Mouse (Mus musculus) testis, adult 2 months (tissue): ENCODE data around the gene Megf11.

Experiments
- CTCF ChIP-seq: fragments of 200-500 bp; IDR thresholded peaks from 2 replicates; pipeline ENCODE4 v1.5.1; 2012; ENCODE audit warnings: low read depth, mild to moderate bottlenecking, inconsistent platforms, low read length, moderate library complexity; ENCODE audit not compliant: control insufficient read depth, insufficient read depth, insufficient replicate concordance
- POLR2A ChIP-seq: fragments of 200-500 bp; IDR thresholded peaks from 2 replicates; pipeline ENCODE4 v1.6.1; 2012; ENCODE audit warnings: low read depth, mild to moderate bottlenecking, inconsistent platforms, low read length, moderate library complexity; ENCODE audit not compliant: control insufficient read depth

- TF ChIP-seq CTCF (no peak), POLR2A (no peak)
Observed at GRCm38 (mm10) chr9:64654723-64655122, 269.3 kb downstream of the Megf11 start.
